Mouse (Mus musculus): ENCODE results near the gene Csnk1g1. TPM values are rescaled to one million over a fixed set of nuclear protein-coding genes. Genes with fewer than 3 reads are reported as not detected.

Gene Csnk1g1
- total RNA-seq, 2 experiments from 2014 or later: 6.1 to 7.4 TPM

Other genes starting within 250 kb of the Csnk1g1 start
- 100 to 1,000 TPM; 258 to 262 TPM for gene Oaz2, start 240.9 kb upstream of the Csnk1g1 start, total RNA-seq (2021)
- 10 to 100 TPM; 15.8 to 18.8 TPM for gene Zfp609, start 81.4 kb upstream of the Csnk1g1 start, total RNA-seq (2021)
- gene Pclaf, start 18.7 kb upstream of the Csnk1g1 start, total RNA-seq (2021): 1 to 10 TPM; 4.0 to 4.3 TPM
- gene Trip4, start 130 bp upstream of the Csnk1g1 start, total RNA-seq (2021): 10 to 100 TPM; 14.9 to 15.6 TPM
- gene Ppib, start 151.3 kb downstream of the Csnk1g1 start, total RNA-seq (2021): 100 to 1,000 TPM; 114 to 138 TPM
- gene Snx22, start 160.8 kb downstream of the Csnk1g1 start, total RNA-seq (2021): under 1 TPM; 0.41 to 0.55 TPM
- 10 to 100 TPM; 23.8 to 24.0 TPM for gene Snx1, start 217.7 kb downstream of the Csnk1g1 start, total RNA-seq (2021)
- 10 to 100 TPM; 35.7 to 38.3 TPM for gene Ciao2a, start 217.7 kb downstream of the Csnk1g1 start, total RNA-seq (2021)
- gene Dapk2, start 249.3 kb downstream of the Csnk1g1 start, total RNA-seq (2021): 10 to 100 TPM; 19.7 to 22.2 TPM